Mouse (Mus musculus): ENCODE measurements at regions not wholly inside any gene's neighbourhood (a gene's known extent, or its start where the extent isn't known, plus 50 kb on each side); places are given as distances from the start of the nearest gene placed in this dataset.

DNA sequence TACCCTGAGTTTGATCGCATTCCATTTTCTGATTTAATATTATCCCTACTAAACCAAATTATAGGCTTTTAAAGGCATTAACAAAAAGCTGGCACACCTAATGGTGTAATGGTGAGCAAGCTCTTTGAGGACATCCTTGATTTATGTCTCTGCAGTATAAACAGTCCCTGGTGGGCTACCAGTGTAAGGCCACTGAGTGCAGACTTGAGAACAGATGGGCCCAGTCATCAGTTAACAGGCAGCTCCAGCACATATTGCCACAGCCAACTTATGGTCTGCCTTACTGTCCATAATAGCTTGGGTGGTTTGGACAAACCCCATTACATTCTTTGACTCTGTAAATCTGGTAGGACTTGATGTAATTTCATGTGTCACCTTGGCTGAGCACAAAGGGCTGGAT, 144.4 kb upstream of the Fndc3a start:
- DNase-seq = no peak
- intact Hi-C loops (cut with DNase I) = no loop called here

- intact Hi-C loops (cut with DNase I) = no loop called here
- DNase-seq = no peak
Measured at GRCm38 (mm10) chr14:72853104-72853503, 143.3 kb upstream of the Fndc3a start.

DNA sequence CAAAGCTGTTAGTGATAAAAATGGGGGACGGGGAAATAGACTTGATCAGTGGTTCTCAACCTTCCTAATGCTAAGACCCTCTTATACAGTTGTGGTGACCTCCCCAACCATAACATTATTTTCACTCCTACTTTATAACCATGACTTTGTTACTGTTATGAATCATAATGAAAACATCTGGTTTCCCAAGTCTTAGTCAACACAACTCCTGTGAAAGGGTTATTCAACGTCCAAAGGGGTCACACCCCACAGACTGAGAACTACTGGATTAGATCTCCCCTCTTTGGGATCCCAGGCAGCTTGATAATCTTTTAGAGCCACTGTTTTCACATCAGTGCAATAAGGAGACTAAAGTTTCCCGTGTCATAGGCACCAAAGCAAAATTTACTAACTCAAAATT, 141.1 kb upstream of the Fndc3a start:
- intact Hi-C loops (cut with DNase I) = no loop called here

GRCm38 (mm10) chr14:72848271-72848955, 138.6 kb upstream of the Fndc3a start:
- no peak for DNase-seq

More for the DNA sequence above, 141.1 kb upstream of the Fndc3a start:
- no peak for DNase-seq

DNA sequence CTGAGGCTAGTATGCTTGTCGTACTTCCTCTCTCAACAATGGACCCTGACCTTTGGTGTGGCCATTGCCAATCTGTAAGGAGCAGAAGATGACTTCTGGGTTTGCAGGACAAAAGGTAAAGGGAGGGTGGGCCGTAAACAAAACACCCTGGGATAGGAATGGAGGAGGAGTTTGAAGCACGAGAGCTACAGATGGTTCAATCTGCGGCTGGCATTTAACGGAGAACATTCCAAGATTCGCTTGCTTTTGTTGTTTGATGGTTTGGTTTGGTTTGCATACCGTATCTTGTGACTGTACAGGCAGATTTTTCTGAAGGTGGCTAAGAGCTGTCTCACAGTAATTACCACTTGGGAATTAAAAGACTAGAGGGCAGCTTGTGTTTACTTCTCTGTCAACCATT, 137.7 kb upstream of the Fndc3a start:
- DNase-seq = no peak
- intact Hi-C loops (cut with DNase I) = no loop called here

More at GRCm38 (mm10) chr14:72848271-72848955, 138.6 kb upstream of the Fndc3a start:
- intact Hi-C loops (cut with DNase I) = no loop called here

DNA sequence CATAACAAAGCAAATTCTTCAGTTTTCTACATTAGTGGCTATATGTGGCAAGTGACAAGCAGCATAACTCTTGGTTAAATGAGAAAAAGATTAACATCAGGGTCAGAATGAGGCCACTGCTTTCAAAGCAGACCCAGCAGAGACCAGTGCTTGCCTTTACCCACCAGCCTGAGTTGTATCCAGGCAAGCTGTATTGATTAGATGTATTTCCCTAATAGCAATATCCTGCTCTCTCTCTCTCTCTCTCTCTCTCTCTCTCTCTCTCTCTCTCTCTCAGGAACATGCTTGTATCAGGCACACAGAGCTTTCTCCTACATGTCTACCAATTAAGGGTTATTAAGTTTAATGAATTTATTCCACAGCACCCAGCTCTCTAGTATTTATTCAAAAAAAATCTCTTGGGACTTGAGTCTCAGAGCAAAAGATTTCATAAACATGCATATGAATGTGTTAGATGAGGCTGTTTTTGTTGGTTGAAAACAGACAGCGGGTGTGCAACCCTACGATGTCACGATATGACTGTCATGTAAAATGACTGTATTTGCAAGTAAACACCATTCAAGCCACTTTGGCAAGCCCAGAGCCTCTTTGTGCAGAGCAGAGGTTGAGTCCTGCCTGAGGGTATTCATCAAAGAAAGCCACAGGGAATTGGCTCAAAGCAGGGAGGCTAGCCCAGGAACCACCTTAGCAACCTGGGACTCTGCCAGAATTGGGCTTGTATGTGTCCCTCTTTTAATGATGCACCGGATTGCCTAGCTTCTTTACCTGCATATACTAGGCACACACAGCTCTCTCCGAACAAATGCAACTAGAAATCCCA, 136.0 kb upstream of the Fndc3a start:
- no peak for DNase-seq
- intact Hi-C loops (cut with DNase I) = no loop called here

GRCm38 (mm10) chr14:72844753-72845369, 135.1 kb upstream of the Fndc3a start:
- intact Hi-C loops (cut with DNase I) = no loop called here
- DNase-seq = no peak

DNA sequence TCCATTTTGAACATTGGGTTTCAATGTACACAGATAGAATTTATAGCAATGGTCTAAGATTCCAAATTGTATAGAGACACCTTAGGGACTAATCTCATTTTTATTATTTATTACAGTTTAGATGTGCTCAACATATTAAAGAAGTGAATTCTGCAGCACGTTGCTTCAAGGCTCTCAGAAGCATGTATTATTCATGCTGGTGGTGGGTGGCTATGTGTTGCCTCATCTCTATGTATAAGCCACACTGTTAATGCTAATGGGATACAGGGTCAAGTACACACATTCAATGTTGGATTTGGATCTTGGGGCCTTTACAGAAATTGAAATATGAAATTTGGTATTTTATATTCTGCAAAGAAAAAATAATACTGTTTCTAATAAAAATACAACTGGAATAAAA, 131.9 kb upstream of the Fndc3a start:
- no peak for DNase-seq
- intact Hi-C loops (cut with DNase I) = no loop called here

GRCm38 (mm10) chr14:72835158-72835557, 125.4 kb upstream of the Fndc3a start:
- no peak for DNase-seq
- intact Hi-C loops (cut with DNase I) = no loop called here

GRCm38 (mm10) chr14:72829261-72829660, 119.5 kb upstream of the Fndc3a start:
- intact Hi-C loops (cut with DNase I) = no loop called here
- no peak for DNase-seq

- intact Hi-C loops (cut with DNase I) = no loop called here
- no peak for DNase-seq
Measured at GRCm38 (mm10) chr14:72825549-72825948, 115.7 kb upstream of the Fndc3a start.

DNA sequence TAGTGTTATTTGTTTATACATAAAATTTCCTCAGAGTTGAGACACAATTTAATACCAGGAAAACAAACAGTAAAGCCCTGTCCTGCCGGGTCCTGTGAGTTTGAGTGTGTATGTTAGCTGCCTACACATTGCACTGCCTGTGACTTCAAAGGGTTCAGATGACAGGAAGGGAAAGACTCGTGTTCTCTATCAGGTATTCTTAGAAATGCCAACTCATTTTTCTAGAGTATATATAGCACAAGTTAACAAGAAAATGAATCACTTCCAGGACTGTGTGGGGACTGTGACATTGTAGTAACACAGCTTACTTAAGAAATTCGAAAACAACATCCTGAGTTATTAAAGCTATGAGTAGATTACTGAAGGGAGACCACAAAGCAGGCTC, 112.4 kb upstream of the Fndc3a start:
- intact Hi-C loops (cut with DNase I) = no loop called here

GRCm38 (mm10) chr14:72821517-72822230, 111.9 kb upstream of the Fndc3a start:
- intact Hi-C loops (cut with DNase I) = no loop called here
- DNase-seq = no peak

More for the DNA sequence above, 112.4 kb upstream of the Fndc3a start:
- DNase-seq = no peak

- no peak for DNase-seq
- intact Hi-C loops (cut with DNase I) = no loop called here
Measured at GRCm38 (mm10) chr14:72819037-72819436, 109.2 kb upstream of the Fndc3a start.

DNA sequence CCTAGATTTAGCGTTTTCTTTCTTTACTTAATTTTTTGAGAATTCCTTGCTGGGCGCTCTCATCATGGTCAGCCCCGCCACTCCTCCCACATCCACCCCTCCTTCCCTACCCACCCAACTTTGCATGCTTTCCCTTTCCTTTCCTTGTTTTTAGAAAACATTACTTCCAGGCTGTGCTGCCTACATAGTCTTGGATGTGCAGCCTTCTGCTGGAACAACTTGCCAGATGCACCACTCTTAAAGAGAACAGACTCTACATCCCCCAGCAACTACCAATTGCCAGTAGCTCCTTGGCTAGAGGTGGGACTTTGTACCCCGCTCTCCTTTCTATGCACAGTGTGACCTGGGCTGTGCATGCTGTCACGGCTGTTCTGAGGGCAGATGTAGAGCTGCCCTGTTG, 108.0 kb upstream of the Fndc3a start:
- no peak for DNase-seq
- intact Hi-C loops (cut with DNase I) = no loop called here

DNA sequence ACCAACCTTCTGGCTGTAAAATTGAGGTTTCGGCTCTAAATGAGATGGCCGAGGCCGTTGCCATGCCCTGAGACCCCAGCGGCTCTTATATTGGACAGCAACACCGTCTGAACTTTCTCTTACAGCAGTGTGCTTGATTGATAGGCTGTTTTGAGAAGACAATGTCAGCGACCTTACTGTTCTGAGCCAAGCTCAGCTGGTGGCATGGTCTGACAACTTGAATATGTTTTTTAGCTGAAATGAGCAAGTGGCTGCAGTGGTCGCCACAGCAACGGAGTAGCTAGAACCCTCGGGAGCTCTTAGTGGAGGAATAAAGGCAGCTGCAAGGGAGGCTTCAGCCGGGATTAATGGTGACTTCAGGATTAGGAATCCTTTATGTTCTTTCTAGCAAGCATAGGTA, 107.0 kb upstream of the Fndc3a start:
- intact Hi-C loops (cut with DNase I) = no loop called here
- no peak for DNase-seq

- intact Hi-C loops (cut with DNase I) = no loop called here
- DNase-seq = no peak
Measured at GRCm38 (mm10) chr14:72809138-72809537, 99.3 kb upstream of the Fndc3a start.

DNA sequence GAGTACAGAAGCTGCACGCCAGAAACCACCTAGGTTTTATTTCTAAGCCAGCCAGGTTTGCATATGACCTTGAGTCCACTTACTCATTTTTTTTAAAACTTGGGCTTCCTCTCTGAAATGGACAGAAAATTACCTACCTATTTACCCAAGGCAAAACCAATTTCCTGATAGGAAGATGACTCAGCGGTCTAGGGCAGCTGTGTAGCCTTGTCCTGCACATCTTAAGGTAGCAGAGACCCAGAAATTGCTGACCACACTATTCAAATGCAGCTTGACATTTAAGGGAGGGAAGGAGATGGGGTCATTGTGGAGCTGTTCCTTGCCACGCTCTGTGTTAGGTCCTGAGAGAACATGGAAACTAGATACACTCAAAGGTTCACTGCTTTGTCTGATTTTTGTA, 98.1 kb upstream of the Fndc3a start:
- DNase-seq = no peak
- intact Hi-C loops (cut with DNase I) = no loop called here

GRCm38 (mm10) chr14:72807286-72807685, 97.5 kb upstream of the Fndc3a start:
- intact Hi-C loops (cut with DNase I) = no loop called here
- DNase-seq = no peak

GRCm38 (mm10) chr14:72806598-72806997, 96.8 kb upstream of the Fndc3a start:
- no peak for DNase-seq
- intact Hi-C loops (cut with DNase I) = no loop called here

GRCm38 (mm10) chr14:72803579-72803978, 93.8 kb upstream of the Fndc3a start:
- intact Hi-C loops (cut with DNase I) = no loop called here
- DNase-seq = no peak
